Mouse (Mus musculus) forebrain, embryonic 12.5 days (tissue): ENCODE measurements around the gene Fam168b. TPM values are rescaled to one million over a fixed set of nuclear protein-coding genes. Genes with fewer than 3 reads are reported as not detected.

Experiments
- ATAC-seq: fragments of 200-750 bp; cut with Nextera tagmentation; 2 replicates; pipeline ENCODE4 v1.8.0; 2017; ENCODE audit warnings: moderate TSS enrichment; ENCODE audit not compliant: low FRiP score
- H3K27ac ChIP-seq: fragments of 300-500 bp; sonication (generic); 2 replicates; pipeline ENCODE4 v1.5.1; 2016; ENCODE audit warnings: mild to moderate bottlenecking
- H3K27me3 ChIP-seq: fragments of 300-500 bp; sonication (generic); 2 replicates; pipeline ENCODE4 v1.6.1; 2016; ENCODE audit warnings: mild to moderate bottlenecking
- H3K36me3 ChIP-seq: fragments of 300-500 bp; sonication (generic); replicated peaks from 2 replicates; pipeline ENCODE4 v1.6.1; 2016; ENCODE audit warnings: mild to moderate bottlenecking
- H3K4me1 ChIP-seq: fragments of 300-500 bp; sonication (generic); 2 replicates; pipeline ENCODE4 v1.6.1; 2016
- H3K4me2 ChIP-seq: fragments of 300-500 bp; sonication (generic); 2 replicates; pipeline ENCODE4 v1.6.1; 2016; ENCODE audit warnings: mild to moderate bottlenecking, moderate library complexity
- H3K4me3 ChIP-seq: fragments of 300-500 bp; sonication (generic); replicated peaks from 2 replicates; pipeline ENCODE4 v1.5.1; 2016; ENCODE audit warnings: mild to moderate bottlenecking
- H3K9ac ChIP-seq: fragments of 300-500 bp; sonication (generic); 2 replicates; pipeline ENCODE4 v1.6.1; 2016; ENCODE audit warnings: mild to moderate bottlenecking
- H3K9me3 ChIP-seq: fragments of 300-500 bp; sonication (generic); 2 replicates; pipeline ENCODE4 v1.6.1; 2016
- WGBS: fragments of 180-500 bp; shearing (Covaris S2); methylation state at CpG from one replicate; pipeline ENCODE4 v1.1.7; 2016; 5-methylcytosine and 5-hydroxymethylcytosine counted together
- polyA plus RNA-seq: library from polyadenylated mRNA; unstranded; fragments of >200 nt; fragmentation: Nextera tagmentation; extraction: Ambion mirVana; gene quantifications from 2 replicates; pipeline ENCODE4 v1.2.1, GENCODE M21; 2016

Fam168b gene
- polyA plus RNA-seq, 1 experiment from 2014 or later: 176 TPM

DNA sequence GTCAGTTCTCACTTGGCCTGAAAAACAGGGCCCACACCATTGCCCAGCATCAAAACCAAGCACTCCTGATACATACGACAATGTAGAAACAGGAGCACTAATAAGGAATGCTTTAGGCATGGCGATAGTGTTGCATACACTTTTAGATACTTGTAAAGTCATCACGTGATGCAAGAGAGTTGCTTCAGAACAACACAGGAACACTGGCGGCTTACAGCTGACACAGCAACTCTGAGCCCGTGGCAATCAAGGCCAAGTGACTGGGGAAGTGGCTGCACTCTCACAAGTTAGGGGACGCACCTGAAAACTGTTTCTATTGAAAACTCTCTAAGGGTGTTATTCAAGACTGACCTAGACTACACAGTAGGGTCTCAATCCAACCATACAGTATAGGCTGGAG is 19.5 kb downstream of the Fam168b start:
- WGBS: 95% methylated on average over 6 of the region's 6 CpGs
- ATAC-seq: no peak
- Histone ChIP-seq H3K4me1 (no peaks in the 10 kb centered on the region), H3K27me3 (no peaks in the 10 kb centered on the region), H3K9me3 (no peaks in the 10 kb centered on the region), H3K36me3 (peaks cover 88% of the 10 kb centered on the region), H3K4me2 (no peak overlapping the region), H3K9ac (no peak overlapping the region), H3K4me3 (no peak overlapping the region), H3K27ac (no peak overlapping the region)

DNA sequence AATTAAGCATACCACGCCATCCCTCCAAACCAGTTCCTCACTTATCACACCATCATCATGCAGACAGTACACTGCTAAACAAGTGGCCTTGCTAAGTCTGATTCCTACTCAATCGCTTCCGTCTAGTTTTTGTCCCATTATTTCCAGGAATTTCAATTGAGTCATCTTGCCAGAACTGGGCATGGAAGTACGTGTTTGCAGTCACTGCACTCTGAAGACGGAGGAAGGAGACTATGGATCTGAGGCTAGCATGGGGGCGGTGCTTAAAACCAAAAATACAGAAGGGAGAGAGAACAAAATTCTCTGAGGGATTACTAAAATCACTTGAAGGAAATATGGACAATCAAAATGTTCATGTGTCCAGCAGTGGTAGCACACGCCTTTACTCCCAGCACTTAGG is 20.1 kb downstream of the Fam168b start:
- Histone ChIP-seq H3K27ac (no peak overlapping the region), H3K4me3 (no peak overlapping the region), H3K4me2 (no peak overlapping the region), H3K9me3 (no peaks in the 10 kb centered on the region), H3K27me3 (no peaks in the 10 kb centered on the region), H3K4me1 (no peaks in the 10 kb centered on the region), H3K36me3 (peaks cover 89% of the 10 kb centered on the region), H3K9ac (no peak overlapping the region)
- WGBS: 93% methylated on average over 7 of the region's 7 CpGs
- no peak for ATAC-seq

DNA sequence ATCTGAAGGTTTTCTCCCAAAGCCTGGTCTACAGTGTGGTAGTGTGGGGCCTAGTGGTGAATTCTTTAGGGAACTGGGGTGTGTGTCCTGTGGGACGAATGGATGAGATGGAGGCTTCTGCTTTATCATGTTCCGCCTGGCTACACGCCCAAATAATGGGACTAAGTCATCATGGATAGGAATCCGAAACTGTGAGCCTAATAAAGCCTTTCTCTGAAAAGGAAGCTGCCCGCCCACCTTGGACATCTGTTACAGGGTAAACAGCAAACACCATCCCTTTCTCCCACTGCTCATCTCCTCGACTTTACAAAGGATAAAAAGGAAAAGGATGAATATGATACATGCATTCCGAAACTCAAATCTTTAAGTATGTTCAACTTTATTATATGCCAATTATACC is 20.9 kb downstream of the Fam168b start:
- Histone ChIP-seq H3K27ac (no peak overlapping the region), H3K4me3 (no peak overlapping the region), H3K36me3 (peaks cover 89% of the 10 kb centered on the region), H3K9me3 (no peaks in the 10 kb centered on the region), H3K27me3 (no peaks in the 10 kb centered on the region), H3K4me1 (no peaks in the 10 kb centered on the region), H3K4me2 (no peak overlapping the region), H3K9ac (no peak overlapping the region)
- 94% methylated on average over 7 of the region's 7 CpGs for WGBS
- no peak for ATAC-seq

DNA sequence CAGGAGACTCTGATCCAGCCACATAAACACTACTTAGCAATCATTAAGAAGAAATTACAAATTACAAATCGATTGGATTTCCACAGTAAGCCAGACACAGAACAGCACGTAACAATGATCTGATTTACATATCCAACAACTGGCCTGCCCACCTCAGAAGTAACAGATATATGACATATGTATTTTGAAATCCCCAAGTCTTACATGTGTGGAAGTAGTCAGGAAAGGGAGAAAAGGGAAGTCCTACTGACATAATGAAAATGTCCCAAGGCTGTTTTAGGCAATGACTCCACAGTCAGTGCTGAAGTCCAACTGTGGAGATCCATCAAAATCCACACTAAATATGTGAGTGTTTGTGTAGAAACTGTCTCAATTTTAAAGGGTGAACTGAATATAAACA is 21.5 kb downstream of the Fam168b start:
- no peak overlapping the region for H3K9ac ChIP-seq
- no peaks in the 10 kb centered on the region for H3K9me3 ChIP-seq
- H3K27me3 ChIP-seq: no peaks in the 10 kb centered on the region
- H3K36me3 ChIP-seq: peaks cover 89% of the 10 kb centered on the region
- 92% methylated on average over 2 of the region's 2 CpGs for WGBS
- H3K4me1 ChIP-seq: no peaks in the 10 kb centered on the region
- no peak for ATAC-seq
- H3K27ac ChIP-seq: no peak overlapping the region
- H3K4me3 ChIP-seq: no peak overlapping the region
- H3K4me2 ChIP-seq: no peak overlapping the region

DNA sequence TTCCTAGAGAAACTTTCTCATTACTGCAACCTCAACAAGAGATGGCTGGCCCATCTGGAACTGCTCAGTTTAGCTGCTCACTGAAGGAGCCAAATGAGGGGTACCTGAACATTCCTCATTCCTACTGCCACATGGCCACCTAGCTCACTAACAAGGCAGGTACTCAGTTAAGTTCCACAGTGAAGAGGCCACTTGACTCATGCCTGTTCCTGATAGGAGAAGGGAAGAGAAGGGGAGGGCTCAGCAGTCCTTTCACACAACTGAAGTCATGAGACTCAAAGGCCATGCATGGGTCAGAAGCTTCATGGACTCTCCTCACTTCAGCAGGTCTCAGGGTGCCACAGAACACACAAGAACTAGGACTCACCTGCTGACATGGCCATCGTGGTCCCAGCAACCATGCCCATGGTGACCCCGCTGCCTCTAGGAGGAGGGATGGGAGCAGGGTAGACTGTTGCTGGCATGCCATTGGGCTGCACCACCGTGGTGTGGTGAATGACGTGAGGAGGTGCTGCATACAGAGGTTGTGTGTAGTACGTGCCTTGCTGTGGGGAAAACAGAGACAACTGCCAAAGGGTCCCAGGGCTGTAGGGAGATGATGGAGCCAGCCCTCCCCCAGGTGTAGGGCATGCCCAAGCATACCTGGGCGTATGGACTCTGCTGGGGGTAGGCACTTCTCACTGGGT is 23.5 kb downstream of the Fam168b start:
- WGBS: 93% methylated on average over 6 of the region's 6 CpGs
- H3K36me3 ChIP-seq: peaks cover 91% of the 10 kb centered on the region
- H3K4me3 ChIP-seq: no peak overlapping the region
- H3K9ac ChIP-seq: no peak overlapping the region
- no peak for ATAC-seq
- no peak overlapping the region for H3K4me2 ChIP-seq
- H3K9me3 ChIP-seq: no peaks in the 10 kb centered on the region
- no peak overlapping the region for H3K27ac ChIP-seq
- no peaks in the 10 kb centered on the region for H3K4me1 ChIP-seq
- no peaks in the 10 kb centered on the region for H3K27me3 ChIP-seq

DNA sequence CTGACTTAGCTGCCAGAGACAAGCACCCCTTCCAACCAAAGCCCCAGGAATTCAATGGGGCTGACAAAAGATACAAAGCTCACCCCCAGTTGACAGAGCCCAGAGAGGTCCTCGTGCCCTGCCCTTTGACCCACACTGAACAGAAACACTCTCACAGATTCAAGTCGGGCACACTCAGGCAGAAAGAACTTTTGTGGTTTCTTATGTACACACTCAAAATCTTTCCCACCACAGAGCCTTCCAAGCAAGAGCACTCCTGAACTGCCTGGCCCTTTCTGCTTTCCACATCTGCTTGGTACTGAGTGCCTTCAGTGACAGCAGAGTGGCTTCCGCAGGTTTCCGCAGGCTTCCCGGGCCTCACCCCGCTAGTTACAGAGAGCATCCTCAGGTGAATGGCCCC is 27.0 kb downstream of the Fam168b start:
- Histone ChIP-seq H3K36me3 (peaks cover 99% of the 10 kb centered on the region), H3K4me3 (no peak overlapping the region), H3K4me1 (no peaks in the 10 kb centered on the region), H3K9ac (no peak overlapping the region), H3K4me2 (no peak overlapping the region), H3K9me3 (no peaks in the 10 kb centered on the region), H3K27me3 (no peaks in the 10 kb centered on the region), H3K27ac (no peak overlapping the region)
- no peak for ATAC-seq
- 78% methylated on average over 6 of the region's 6 CpGs for WGBS

DNA sequence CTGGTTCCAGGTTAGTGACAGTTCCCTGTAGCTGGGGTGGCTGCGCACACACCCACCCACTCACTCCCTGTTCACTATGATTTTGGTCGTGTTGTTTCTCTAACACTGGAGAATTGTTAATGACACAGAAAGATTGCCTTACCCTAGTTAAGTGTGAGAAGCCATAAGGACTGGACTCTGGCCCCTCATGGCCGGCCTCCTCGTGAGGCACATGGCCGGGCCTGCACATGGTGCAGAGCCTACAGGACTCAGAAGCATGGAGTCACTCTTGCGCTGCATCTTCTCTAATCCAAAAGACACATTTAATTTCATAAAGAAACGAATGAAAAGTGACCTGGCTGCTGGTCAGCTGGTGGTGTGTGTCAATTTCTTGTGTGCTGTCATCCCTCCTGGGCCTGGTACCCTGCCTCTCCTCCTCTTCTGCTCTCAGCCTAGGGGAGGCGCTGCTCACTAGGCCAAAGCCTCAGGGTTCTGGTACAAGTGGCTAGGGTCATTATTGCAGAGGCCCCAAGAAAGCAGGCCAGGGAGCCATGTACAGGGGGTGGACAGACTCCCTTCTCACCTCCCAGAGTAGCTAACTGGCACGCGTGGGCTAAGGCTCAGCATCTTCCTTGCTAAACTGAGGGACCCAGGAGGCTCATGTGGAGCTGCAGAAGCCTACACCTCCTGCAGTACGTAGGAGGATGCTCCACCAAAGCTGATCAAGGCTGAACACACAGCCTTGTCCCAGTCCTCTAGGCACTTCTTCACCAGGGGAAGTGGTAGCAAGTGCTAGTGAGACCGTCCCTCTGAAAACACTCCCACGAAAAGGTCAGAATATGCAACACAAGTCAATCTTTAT is 30.2 kb downstream of the Fam168b start:
- Histone ChIP-seq H3K27me3 (no peaks in the 10 kb centered on the region), H3K27ac (no peak overlapping the region), H3K9me3 (no peaks in the 10 kb centered on the region), H3K9ac (no peak overlapping the region), H3K4me1 (no peaks in the 10 kb centered on the region), H3K36me3 (peaks cover 86% of the 10 kb centered on the region), H3K4me3 (no peak overlapping the region), H3K4me2 (no peak overlapping the region)
- no peak for ATAC-seq
- 93% methylated on average over 13 of the region's 13 CpGs for WGBS

DNA sequence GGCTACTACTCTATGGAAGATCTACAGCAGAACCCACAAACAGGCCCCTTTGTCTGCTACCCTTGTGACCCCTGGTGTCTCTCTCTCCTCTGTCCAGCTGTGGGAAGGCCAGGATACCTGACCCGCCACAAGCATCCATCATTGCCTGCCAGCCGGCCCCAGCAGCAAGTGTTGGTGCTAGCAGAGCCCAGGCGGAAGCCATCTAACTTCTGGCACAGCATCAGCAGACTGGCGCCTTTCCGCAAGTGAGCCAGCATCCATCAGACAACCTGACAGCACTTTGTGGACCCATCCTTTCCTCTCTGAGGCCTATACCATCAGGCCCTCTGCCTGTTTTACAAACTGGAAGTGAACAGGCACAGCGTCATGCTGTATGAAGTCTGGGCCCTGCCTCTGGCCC is 31.3 kb downstream of the Fam168b start:
- Histone ChIP-seq H3K4me3 (no peak overlapping the region), H3K4me1 (peaks cover 5% of the 10 kb centered on the region; the same call in 1 of the 2 replicates), H3K9me3 (no peaks in the 10 kb centered on the region), H3K9ac (no peak overlapping the region), H3K4me2 (no peak overlapping the region), H3K27ac (no peak overlapping the region), H3K36me3 (peaks cover 82% of the 10 kb centered on the region), H3K27me3 (peaks cover 4% of the 10 kb centered on the region; the same call in 1 of the 2 replicates)
- ATAC-seq: no peak
- WGBS: 88% methylated on average over 5 of the region's 6 CpGs

DNA sequence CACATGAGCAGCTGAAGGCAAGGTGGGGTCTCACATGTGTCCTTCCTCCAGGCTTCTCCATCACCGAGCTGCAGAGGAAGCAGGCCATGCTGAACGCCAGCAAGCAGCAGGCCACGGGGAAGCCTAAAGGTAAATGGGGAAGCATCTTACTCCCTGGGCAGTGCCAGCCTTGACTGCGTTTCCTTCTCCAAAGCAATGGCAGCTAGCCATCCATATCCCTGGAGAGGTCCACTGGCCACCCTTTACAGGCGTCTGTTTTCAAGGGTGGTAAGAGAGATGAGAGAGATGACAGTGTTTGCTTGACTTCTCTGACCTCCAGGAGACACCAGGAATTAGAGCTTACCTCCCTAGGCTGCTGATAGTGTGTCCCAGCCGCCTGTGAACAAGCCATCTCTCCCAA is 31.8 kb downstream of the Fam168b start:
- Histone ChIP-seq H3K27me3 (peaks cover 7% of the 10 kb centered on the region; the same call in 1 of the 2 replicates), H3K36me3 (peaks cover 77% of the 10 kb centered on the region), H3K4me1 (peaks cover 11% of the 10 kb centered on the region), H3K4me3 (no peak overlapping the region), H3K4me2 (no peak overlapping the region), H3K9ac (no peak overlapping the region), H3K27ac (no peak overlapping the region), H3K9me3 (no peaks in the 10 kb centered on the region)
- no peak for ATAC-seq
- WGBS: 90% methylated on average over 6 of the region's 6 CpGs

DNA sequence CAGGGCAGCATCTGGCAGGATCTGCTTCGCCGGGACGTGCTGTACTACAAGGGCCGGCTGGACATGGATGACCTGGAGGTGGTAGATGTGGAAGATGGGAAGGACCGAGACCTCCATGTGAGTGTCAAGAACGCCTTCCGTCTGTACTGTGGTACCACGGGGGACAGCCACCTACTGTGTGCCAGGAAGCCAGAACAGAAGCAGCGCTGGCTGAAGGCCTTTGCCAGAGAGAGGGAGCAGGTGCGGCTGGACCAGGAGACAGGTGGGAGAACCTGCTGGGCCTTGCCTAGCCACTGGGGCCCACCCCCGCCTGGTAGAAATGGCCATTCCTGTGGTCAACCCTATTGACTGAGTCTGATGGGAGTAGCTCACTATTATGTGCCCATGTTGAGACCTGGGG is 32.6 kb downstream of the Fam168b start:
- peaks cover 70% of the 10 kb centered on the region for H3K36me3 ChIP-seq
- no peaks in the 10 kb centered on the region for H3K9me3 ChIP-seq
- WGBS: 92% methylated on average over 11 of the region's 11 CpGs
- H3K27ac ChIP-seq: peak overlapping the region; percentile 36; the same call in 1 of the 2 replicates
- H3K4me3 ChIP-seq: no peak overlapping the region
- peaks cover 14% of the 10 kb centered on the region for H3K4me1 ChIP-seq
- no peak overlapping the region for H3K4me2 ChIP-seq
- ATAC-seq: no peak
- H3K27me3 ChIP-seq: peaks cover 11% of the 10 kb centered on the region; the same call in 1 of the 2 replicates
- no peak overlapping the region for H3K9ac ChIP-seq

DNA sequence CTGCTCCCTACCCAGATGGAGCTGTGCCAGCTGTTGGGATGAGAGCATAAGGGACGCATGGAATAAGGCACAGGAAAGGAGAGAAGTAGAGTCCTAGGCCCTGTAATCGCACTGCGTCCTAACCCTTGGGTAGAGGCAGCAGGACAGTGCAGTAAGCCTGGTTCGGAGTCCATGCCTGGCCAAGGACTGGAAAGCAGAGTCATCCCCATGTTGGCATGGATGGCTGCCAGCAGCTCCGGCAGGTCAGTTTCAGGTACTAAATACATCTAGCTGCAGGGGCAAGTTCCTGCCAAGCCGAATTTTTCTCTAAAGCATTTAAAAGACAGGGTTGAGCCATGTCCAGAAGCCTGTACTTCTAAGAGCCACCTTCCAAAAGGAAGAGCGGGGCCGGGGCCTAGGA is 34.4 kb downstream of the Fam168b start:
- Histone ChIP-seq H3K27me3 (peaks cover 11% of the 10 kb centered on the region; the same call in 1 of the 2 replicates), H3K4me3 (no peak overlapping the region), H3K27ac (no peak overlapping the region), H3K4me1 (peaks cover 14% of the 10 kb centered on the region), H3K9me3 (no peaks in the 10 kb centered on the region), H3K9ac (no peak overlapping the region), H3K36me3 (peaks cover 52% of the 10 kb centered on the region), H3K4me2 (no peak overlapping the region)
- ATAC-seq: no peak
- 97% methylated on average over 8 of the region's 8 CpGs for WGBS

DNA sequence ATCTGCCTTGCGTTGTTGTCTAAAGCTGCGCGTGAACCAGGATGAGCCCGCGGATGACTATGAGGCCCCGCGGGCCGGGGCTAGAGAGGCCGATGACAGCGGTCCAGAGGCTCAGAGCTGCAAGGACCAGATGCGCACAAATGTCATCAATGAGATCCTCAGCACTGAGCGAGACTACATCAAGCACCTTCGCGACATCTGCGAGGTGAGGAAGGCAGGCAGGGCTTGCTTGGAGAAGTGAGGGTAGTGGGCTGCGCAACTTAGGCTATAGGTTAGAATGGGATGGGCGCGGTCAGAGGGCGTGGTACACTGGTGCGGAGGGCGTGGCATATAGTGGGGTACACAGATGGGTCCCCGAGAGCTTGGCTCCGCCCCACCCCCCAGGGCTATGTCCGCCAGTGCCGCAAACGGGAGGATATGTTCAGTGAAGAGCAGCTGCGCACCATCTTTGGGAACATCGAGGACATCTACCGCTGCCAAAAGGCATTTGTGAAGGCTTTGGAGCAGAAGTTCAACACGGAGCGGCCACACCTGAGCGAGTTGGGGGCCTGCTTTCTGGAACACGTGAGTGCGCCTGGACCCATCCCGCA is 36.8 kb downstream of the Fam168b start:
- WGBS: 22% methylated on average over 35 of the region's 35 CpGs
- Histone ChIP-seq H3K36me3 (peaks cover 28% of the 10 kb centered on the region), H3K4me3 (no peak overlapping the region), H3K9ac (no peak overlapping the region), H3K4me1 (peaks cover 26% of the 10 kb centered on the region), H3K27me3 (peaks cover 11% of the 10 kb centered on the region; the same call in 1 of the 2 replicates), H3K9me3 (no peaks in the 10 kb centered on the region), H3K4me2 (no peak overlapping the region), H3K27ac (no peak overlapping the region)
- ATAC-seq: no peak
